Mouse (Mus musculus) right cerebral cortex, postnatal 10 days (tissue): Measurements from ENCODE around the gene Vps26a.

Source experiments
- DNase-seq, 2 experiments: peaks; one replicate each; pipeline ENCODE4 v3.0.0; 2021; ENCODE audit warnings: low spot score in 2 of 2

Gene Vps26a

DNA sequence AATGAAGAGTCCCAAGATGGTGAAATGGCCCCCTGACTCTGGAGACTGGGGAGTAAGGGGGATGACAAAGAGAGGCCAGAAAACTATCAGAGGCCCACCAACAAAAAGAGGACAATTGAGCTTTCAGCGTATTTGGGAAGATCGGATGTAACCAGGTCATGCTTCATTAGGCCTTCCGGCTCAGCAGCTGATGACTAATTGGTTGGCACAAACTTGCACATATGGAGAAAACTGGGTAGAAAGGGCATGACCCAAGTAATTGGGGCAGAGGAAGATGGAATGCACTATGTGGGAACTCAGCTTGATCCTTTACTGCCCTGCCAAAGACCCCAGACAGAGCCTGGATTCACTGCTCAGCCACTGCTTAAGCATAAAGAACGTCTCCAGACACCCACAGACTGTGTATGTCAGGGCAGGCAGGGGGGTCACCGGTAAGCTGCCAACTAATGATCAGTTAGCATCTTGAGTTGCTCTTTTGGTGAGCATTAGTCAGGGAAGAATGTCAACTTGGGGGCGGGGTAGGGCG is 67.7 kb downstream of the Vps26a start:
- no peak for DNase-seq

DNA sequence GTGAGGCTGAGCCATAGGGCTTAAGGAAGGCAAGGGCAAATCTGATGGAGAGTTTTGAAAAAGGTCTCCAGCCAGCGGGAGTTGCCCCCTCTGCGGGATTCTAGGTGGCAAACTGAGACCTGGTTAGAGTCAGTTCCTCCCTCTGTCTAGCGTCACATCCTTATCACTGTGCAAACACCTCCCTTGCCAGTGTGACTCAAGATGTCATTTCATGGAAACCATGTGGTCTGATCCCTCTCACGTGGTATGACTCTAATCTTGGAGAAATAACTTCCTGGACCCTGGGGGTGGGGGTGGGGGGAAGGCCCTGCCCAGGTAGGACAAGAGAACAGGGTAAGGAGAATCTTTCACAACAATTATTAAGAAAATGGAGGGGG is 73.0 kb downstream of the Vps26a start:
- DNase-seq = no peak

- DNase-seq = no peak
Measured at GRCm38 (mm10) chr10:62412906-62413605, 73.5 kb downstream of the Vps26a start.

DNA sequence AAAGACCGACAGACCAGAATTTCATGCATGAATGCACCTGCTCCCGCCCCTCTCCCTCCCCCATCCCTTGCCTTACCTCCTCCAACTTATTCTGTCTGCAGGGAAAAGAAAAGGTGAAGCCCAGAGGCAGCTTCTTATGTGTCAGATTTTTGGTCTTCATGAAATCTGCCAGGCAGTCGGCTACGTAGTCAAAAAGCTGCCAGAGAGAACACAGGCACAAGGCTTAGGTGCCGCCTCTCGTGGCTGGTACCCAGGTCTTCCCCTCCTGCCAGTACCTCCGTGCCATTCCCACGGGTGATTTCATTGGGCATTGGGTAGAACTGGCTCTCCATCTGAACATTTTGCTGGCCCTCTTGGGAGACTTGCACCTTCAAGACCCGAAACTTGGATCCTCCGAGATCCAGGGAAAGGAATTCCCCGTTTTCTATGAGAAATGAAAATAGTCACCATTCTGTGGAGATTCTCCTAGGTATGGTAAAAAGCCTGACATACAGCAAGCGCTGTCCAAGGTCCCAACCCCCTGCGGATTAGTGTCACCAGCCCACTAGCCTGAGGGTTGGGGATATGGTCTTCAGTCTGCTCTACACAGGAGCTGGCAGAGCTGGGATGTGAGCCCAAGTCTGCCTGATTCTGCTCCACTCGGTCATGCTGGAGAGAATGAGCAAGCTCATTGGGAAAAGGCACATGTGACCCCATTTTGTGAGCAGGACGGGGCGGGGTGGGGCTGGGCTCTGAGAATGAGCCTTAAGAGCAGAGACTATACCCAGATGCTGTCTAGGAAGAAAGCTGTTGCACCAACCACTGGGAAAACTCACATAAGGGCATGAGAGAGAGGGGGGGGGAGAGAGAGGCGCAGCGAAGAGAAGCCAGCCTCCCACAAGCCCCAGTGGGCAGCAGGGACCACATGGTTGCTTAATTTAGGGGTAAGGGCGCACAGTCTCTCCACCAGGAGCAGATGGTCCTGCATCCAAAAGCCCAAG is 74.9 kb downstream of the Vps26a start:
- peak; percentile 40 to 48 for DNase-seq

DNA sequence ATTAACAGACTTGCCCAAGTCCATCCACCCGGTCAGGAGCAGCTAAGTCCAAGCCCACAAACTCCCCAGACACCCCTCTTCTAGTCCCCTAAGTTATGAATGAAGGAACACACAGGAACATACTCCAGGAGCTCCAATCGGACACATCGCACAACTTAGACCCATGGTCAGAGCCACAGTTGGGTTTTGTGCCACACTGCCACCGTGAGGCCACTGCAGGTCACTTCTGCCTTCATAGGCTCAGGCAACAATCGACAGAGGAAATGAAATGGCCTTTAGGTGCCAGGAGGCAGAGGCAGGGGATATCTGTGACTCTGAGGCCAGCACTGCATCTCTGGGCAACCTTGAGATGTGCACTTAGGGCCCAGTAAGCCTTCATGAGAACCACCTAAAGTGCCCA is 75.7 kb downstream of the Vps26a start:
- peak; percentile 76 to 79 for DNase-seq
